Mouse (Mus musculus) intestine, embryonic 14.5 days (tissue): ENCODE measurements around the gene Etv4. TPM values are rescaled to one million over a fixed set of nuclear protein-coding genes. Genes with fewer than 3 reads are reported as not detected.
A peak's percentile ranks its signal among the peaks of the same experiment; 100 is the strongest.

Experiments used
- ATAC-seq: fragments of 200-750 bp; cut with Nextera tagmentation; replicated peaks from 2 replicates; pipeline ENCODE4 v1.8.0; 2017; ENCODE audit warnings: low read depth, moderate number of reproducible peaks, moderate TSS enrichment, moderate library complexity; ENCODE audit not compliant: low FRiP score, low TSS enrichment
- DNase-seq: peaks from one replicate; pipeline ENCODE4 v3.0.0-alpha.2; 2018; ENCODE audit warnings: low spot score
- H3K27ac ChIP-seq: fragments of 300-500 bp; sonication (generic); 2 replicates; pipeline ENCODE4 v1.5.1; 2014; ENCODE audit warnings: low read depth, mild to moderate bottlenecking, control low read depth
- H3K27me3 ChIP-seq: fragments of 300-500 bp; sonication (generic); replicated peaks from 2 replicates; pipeline ENCODE4 v1.6.1; 2014; ENCODE audit warnings: low read length, control low read depth; ENCODE audit not compliant: control insufficient read depth, insufficient read depth
- H3K36me3 ChIP-seq: fragments of 300-500 bp; sonication (generic); 2 replicates; pipeline ENCODE4 v1.6.1; 2014; ENCODE audit warnings: low read length, control low read depth; ENCODE audit not compliant: control insufficient read depth, insufficient read depth
- H3K4me1 ChIP-seq: fragments of 300-500 bp; sonication (generic); replicated peaks from 2 replicates; pipeline ENCODE4 v1.6.1; 2014; ENCODE audit warnings: low read length, control low read depth, mixed read lengths; ENCODE audit not compliant: control insufficient read depth, insufficient read depth
- H3K4me2 ChIP-seq: fragments of 300-500 bp; sonication (generic); 2 replicates; pipeline ENCODE4 v1.6.1; 2014; ENCODE audit warnings: low read length
- H3K4me3 ChIP-seq: fragments of 300-500 bp; sonication (generic); 2 replicates; pipeline ENCODE4 v1.5.1; 2014; ENCODE audit warnings: low read depth, low read length, control low read depth, mixed read lengths
- H3K9ac ChIP-seq: fragments of 300-500 bp; sonication (generic); 2 replicates; pipeline ENCODE4 v1.6.1; 2014; ENCODE audit warnings: mild to moderate bottlenecking, low read length
- H3K9me3 ChIP-seq: fragments of 300-500 bp; sonication (generic); 2 replicates; pipeline ENCODE4 v1.6.1; 2016; ENCODE audit warnings: low read length, control low read depth; ENCODE audit not compliant: control insufficient read depth
- WGBS: fragments of 180-500 bp; shearing (Covaris S2); extraction: QIAGEN DNeasy Blood & Tissue Kit; methylation state at CpG from one replicate; pipeline ENCODE4 v1.1.7; 2014; 5-methylcytosine and 5-hydroxymethylcytosine counted together
- polyA plus RNA-seq: library from polyadenylated mRNA; unstranded; fragments of >200 nt; fragmentation: Nextera tagmentation; extraction: Ambion mirVana; gene quantifications from 2 replicates; pipeline ENCODE4 v1.2.1, GENCODE M21; 2014

Gene Etv4
- polyA plus RNA-seq, 1 experiment from 2014 or later = 5.5 TPM

DNA sequence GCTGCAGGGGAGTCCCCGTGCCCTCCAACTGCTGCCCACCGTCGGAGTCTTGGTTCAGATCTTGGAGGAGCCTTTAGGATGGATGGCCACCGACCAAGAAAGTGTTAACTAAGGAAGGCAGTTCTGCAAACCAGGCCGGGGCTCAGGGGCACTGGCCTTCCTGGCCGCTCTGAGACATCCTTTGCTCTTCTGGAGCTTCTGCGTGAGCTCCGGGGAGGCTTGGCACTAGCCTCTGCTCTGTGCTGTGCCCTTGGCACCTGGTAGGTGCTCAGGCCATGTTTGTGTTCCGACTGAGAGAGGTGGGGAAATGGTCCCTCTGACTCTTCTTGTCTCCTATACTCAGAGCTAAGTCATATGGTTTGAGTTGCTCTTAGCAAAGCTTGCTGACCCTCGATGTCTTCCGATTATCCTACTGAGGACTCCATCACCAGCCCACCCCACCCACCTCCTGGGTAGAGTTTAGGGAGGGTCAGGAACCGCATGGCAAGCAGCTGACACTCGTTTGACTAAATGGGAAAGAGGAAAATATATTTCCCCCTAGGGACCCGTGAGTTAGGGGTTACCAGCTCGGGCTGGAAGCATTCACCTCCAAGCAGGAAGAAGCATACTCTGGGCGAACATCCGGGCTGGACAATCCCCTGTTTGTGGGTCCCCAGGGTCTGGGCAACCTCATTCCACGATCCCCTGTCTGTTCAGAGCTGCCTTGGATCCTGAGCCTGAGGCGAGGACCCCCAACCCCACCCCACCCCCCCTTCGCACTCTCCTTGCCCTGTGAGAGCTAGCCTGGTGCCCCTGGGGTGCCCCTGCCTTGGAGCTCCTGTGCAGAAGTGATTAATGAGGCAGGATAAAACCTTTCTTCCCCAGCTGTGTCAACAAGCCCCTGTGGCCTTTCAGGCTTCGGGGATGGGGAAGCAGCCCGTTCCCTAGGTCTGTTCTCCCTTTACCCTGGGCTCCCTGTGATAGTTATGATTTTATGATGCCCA, 30.2 kb upstream of the Etv4 start:
- ATAC-seq (no peak), DNase-seq (no peak)
- Histone ChIP-seq H3K27ac (no peak overlapping the region), H3K9me3 (peaks cover 4% of the 10 kb centered on the region), H3K27me3 (no peaks in the 10 kb centered on the region), H3K9ac (no peak overlapping the region), H3K36me3 (no peaks in the 10 kb centered on the region), H3K4me2 (no peak overlapping the region), H3K4me1 (peaks cover 17% of the 10 kb centered on the region), H3K4me3 (no peak overlapping the region)
- WGBS = 11% methylated on average over 22 of the region's 22 CpGs

DNA sequence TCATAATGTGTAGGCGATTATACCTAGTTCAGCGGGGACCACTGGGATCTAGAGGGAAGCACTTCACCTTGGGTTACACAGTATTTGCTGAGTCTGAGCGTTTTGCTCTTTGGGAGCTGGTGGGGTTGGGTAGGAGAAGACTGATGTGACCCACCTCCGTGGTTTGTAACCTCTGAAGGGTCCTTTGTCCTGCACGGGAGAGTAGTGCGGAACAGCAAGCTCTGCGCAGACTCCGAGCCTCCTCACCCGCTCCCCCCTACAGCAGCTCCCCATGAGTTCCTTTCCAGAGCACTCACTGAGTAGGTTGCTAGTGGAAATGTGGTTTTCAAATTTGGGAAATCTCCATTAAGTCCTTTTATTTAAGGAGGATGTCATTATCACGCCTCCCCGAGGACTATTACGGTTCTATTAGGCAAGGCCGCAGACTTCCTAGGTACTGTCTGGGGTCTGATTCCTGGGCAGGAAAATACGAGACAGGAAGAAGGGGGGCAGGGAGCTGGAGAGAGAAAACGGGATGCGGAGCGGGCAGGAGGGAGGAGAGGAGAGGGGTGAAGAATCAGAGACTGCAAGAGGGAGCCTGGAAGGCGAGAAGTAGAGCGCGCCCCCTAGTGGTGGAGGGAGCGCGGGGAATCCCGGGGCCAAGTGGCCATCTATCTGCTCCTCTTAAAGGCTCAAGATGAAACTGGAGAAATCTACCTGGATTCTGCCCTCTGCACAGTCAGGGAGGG, 29.4 kb upstream of the Etv4 start:
- Histone ChIP-seq H3K4me3 (no peak overlapping the region), H3K9me3 (no peaks in the 10 kb centered on the region; the same call in 1 of the 2 replicates), H3K4me2 (peak overlapping the region; percentile 29), H3K36me3 (no peaks in the 10 kb centered on the region), H3K27me3 (no peaks in the 10 kb centered on the region), H3K9ac (no peak overlapping the region), H3K4me1 (peaks cover 17% of the 10 kb centered on the region), H3K27ac (0 out of 2 replicates have a peak overlapping the region, but pooled peaks have one; percentile 16)
- DNase-seq (peak; percentile 94), ATAC-seq (peak; percentile 44; the same call in 1 of the 2 replicates)
- WGBS = 22% methylated on average over 23 of the region's 23 CpGs

DNA sequence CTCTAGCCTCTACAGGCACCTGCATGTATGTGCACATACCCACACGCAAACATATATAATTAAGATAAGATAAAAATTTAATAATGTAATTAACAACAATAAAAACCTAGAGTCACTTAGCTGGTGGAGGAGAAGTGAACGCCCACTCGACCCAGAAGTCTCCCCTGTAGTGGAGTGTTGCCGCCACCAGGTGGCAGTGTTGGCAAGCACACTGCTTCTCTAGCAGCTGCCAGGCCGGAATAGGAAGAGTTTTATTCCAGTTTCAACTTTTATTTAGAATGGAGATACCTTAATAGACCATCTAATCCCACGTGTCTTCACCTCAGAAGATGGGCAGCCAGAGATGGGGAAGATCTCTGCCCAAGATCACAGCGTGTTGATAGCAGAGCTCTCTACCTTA, 28.1 kb upstream of the Etv4 start:
- Histone ChIP-seq H3K4me1 (peaks cover 17% of the 10 kb centered on the region), H3K36me3 (no peaks in the 10 kb centered on the region), H3K27ac (no peak overlapping the region), H3K9ac (no peak overlapping the region), H3K4me2 (no peak overlapping the region), H3K27me3 (no peaks in the 10 kb centered on the region), H3K4me3 (no peak overlapping the region), H3K9me3 (no peaks in the 10 kb centered on the region)
- under 1% methylated on average over 7 of the region's 7 CpGs for WGBS
- ATAC-seq (no peak), DNase-seq (peak; percentile 91)

DNA sequence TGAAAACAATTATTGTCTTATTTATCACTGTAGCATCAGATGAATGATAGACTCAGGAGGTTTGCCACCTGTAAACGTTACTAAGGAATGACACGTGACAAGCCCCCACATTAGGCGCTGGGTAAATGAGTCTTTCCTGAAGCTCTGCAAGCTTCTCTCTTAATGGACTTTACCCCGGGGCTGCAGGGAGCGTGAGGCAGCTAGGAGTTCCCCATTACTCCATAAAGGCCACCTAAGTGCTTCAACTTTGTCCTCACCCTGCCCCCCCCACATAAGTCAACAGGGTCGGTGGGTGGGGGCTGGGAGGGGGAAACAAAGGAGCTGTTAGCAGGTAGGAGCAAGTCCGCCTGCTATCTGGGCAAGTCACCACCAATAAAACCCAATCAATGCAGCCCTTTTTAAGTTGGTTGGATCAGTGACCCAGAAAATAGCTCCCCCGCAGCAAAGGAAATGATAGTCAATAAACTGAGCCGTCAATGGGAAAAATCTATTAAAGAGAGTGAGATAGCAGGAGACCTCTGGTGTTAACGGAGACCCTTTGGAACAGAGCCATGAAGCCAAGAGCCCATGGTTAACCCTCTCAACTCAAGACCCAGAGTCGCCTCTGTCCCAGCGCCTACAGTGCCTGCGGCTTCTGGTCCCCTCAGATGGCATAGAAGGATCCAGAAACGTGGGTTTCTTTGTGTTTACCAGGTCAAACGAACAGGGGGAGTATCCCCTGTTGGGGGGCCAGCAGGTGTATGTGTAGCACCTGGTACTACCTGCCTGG, 24.1 kb upstream of the Etv4 start:
- DNase-seq (no peak), ATAC-seq (peak; percentile 86)
- no peak overlapping the region for H3K4me3 ChIP-seq
- no peaks in the 10 kb centered on the region for H3K36me3 ChIP-seq
- no peak overlapping the region for H3K4me2 ChIP-seq
- H3K4me1 ChIP-seq = peaks cover 1% of the 10 kb centered on the region
- H3K27ac ChIP-seq = no peak overlapping the region
- H3K9me3 ChIP-seq = no peaks in the 10 kb centered on the region
- H3K27me3 ChIP-seq = no peaks in the 10 kb centered on the region
- WGBS = 31% methylated on average over 15 of the region's 15 CpGs
- H3K9ac ChIP-seq = no peak overlapping the region

DNA sequence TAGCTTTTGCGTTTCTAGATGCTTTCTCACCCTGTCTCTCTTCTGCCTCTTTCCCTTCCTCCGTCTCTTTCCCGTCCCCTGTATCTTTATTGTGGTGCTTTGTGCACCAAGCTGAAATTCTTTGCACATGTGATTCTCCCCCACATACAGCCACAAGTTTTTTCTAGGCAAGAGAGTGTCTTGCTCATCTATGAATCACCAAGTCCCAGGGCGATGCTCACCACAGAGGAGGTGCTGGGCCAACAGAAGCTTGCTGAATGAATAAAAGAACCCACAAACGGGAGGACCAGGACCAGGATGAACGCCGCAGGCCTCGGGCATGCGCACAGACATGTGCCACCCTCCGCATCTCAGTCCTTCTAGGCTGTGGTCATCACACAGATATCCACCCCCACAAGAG, 22.1 kb upstream of the Etv4 start:
- Histone ChIP-seq H3K27ac (no peak overlapping the region), H3K4me2 (no peak overlapping the region), H3K27me3 (no peaks in the 10 kb centered on the region), H3K9me3 (no peaks in the 10 kb centered on the region), H3K4me1 (no peaks in the 10 kb centered on the region), H3K9ac (no peak overlapping the region), H3K36me3 (no peaks in the 10 kb centered on the region), H3K4me3 (no peak overlapping the region)
- ATAC-seq = no peak
- 83% methylated on average over 10 of the region's 10 CpGs for WGBS
- DNase-seq = no peak

DNA sequence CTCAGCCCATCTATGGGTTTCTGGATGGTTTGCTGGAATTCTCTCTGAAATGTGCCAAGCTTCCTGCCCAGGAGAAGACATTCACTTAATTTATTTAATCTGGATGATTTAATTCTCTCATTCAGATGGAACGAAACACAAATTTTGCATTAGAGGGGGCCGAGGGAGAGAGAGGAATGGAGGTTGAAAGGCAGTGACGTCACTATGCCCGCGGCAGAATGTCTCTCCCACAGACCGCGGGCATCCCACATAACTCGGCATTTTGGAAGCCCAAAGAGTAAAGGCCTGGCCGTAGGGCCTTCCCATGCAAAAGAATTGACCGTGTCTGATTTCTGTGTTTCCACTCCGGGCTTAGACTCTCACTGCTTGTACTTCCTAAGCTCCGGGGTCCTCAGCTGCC, 21.6 kb upstream of the Etv4 start:
- ATAC-seq (no peak), DNase-seq (no peak)
- Histone ChIP-seq H3K4me2 (no peak overlapping the region), H3K36me3 (no peaks in the 10 kb centered on the region), H3K9ac (no peak overlapping the region), H3K4me1 (no peaks in the 10 kb centered on the region), H3K27me3 (no peaks in the 10 kb centered on the region), H3K27ac (no peak overlapping the region), H3K4me3 (no peak overlapping the region), H3K9me3 (no peaks in the 10 kb centered on the region)
- 47% methylated on average over 12 of the region's 12 CpGs for WGBS

DNA sequence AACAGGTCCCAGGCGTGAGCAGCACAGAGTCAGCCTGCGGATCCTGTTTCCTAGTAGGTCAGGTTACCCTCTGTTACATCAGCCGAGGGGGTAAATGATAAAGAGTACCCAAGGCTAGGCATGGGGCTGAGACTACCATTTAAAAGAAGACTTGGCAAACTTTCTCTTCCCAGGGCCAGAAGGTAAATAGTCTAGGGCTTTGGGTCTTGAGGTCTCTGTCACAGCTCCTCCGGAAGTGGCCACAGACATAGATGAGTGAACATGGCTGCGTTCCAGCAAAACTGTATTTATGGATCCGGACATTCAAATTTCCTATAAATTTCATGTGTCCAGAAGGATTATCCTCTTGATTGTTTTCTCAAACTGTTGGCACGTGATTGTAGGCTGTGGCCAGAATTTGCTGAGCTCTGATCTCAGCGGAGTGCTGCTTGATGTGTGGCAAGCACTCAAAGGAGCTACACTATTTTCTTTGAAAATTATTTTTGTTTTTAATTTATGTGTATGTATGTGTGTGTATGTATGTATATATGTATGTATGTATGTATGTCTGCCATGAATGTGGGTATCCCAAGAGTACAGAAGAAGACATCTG, 20.0 kb upstream of the Etv4 start:
- peaks cover 6% of the 10 kb centered on the region; the same call in 1 of the 2 replicates for H3K4me1 ChIP-seq
- no peaks in the 10 kb centered on the region for H3K9me3 ChIP-seq
- no peak overlapping the region for H3K4me2 ChIP-seq
- H3K9ac ChIP-seq = no peak overlapping the region
- DNase-seq (no peak), ATAC-seq (no peak)
- no peaks in the 10 kb centered on the region for H3K36me3 ChIP-seq
- WGBS = 81% methylated on average over 8 of the region's 8 CpGs
- H3K27ac ChIP-seq = no peak overlapping the region
- no peak overlapping the region for H3K4me3 ChIP-seq
- H3K27me3 ChIP-seq = no peaks in the 10 kb centered on the region

DNA sequence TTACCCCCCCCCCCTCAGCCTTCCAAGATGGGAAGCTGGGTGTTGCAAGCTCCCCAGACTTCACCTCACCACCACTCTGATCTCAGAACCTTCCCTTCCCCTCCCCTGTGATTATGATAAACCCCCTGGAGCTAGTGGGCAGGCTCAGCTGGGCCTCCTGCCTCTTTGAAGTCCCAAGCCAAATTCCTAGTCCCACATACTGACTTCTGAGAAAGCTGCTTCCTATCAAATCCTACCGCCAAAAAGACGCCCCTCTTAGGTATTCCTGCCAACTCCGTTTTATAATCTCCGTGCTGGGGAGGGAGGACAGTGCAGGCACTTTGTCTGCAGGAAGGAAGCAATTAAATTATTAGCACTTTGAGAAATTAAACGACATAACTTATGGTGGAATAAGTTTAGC, 16.2 kb upstream of the Etv4 start:
- 13% methylated on average over 5 of the region's 5 CpGs for WGBS
- Histone ChIP-seq H3K27ac (no peak overlapping the region), H3K4me2 (no peak overlapping the region), H3K4me1 (peaks cover 6% of the 10 kb centered on the region; the same call in 1 of the 2 replicates), H3K4me3 (no peak overlapping the region), H3K9ac (no peak overlapping the region), H3K36me3 (no peaks in the 10 kb centered on the region), H3K27me3 (no peaks in the 10 kb centered on the region), H3K9me3 (no peaks in the 10 kb centered on the region)
- DNase-seq (no peak), ATAC-seq (no peak)
